Mouse (Mus musculus): Measurements from ENCODE around the gene Itga3.

- TF ChIP-seq CTCF (IDR thresholded peaks at IDR 0.05; ENCODE audit: low read depth, low read length) (peak; percentile 74), POLR2A (IDR thresholded peaks at IDR 0.05; ENCODE audit: insufficient read depth, low read length) (no peak), EP300 (IDR thresholded peaks at IDR 0.05; ENCODE audit: insufficient read depth, low read depth, low read length) (no peak)
These were observed 54.2 kb downstream of the Itga3 start for GRCm38 (mm10) chr11:95022237-95022992.
